Mouse (Mus musculus): ENCODE results near the gene Entpd5.

The Entpd5 gene

GRCm38 (mm10) chr12:84336963-84337625 lies 71.7 kb downstream of the Entpd5 start:
- no peak for DNase-seq (ENCODE audit: low spot score in 2 of 2)

- DNase-seq (ENCODE audit: low spot score in 2 of 2): no peak
Measured at GRCm38 (mm10) chr12:84327111-84327512, 81.7 kb downstream of the Entpd5 start.
